Mouse (Mus musculus): ENCODE results near the gene Plppr5.

Plppr5 gene

DNA sequence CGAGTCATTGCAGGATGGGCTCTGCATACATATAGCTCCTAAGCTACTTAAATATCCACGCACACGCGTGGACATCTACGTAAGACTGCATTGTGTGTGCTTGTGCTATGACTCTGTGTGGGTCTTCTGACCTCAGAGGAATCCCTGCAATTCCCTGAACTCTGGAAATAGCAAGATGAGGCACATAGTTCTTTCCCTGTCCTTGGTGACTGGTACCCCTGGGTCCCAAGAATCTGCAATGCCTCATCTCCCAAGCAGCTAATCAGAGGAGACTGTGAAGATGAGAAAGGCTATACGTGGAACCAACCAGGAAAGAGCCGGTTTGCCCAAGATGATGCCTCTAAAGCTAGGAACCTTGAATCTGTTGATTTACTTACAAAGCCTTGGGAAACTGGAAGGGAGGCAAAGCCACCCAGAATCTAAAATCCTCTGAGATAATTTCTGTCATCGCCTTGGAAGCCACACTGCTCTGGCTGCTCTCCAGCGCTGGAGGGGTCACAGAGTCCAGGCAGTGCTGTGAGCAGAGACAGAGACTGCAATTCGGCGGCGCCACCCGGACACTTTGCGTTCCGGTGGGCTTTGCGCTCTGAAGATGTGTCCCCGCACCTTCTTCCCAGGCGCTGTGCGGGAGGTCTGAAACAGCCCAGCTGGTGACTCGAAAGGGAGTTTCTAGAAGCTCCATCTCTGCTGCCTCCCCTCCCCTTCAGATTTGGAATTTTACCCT lies at the start of gene Plppr5:
Gene Plppr5, plus strand, starts transcription at position 308 of the 724 bp plus-strand sequence.
- peak; percentile 4 for DNase-seq

DNA sequence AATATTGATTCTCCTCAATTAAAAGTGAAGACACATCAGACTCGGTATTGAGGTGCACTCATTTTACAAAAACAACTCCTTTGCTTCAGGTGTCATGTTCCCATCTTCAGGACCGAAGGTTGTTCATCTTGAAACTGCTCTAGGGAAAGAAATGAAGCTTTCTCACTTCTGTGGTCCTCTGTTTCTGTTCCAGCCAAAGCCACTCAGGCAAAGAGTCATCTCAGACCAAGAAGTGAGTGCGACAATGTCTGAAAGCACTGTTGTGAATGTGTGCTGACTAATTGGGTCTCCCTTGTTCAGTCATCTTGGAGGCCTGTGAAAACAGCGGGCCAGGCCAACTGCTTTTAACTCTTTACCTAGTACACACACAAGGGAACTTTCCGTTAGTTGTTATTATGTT lies 24.7 kb upstream of the Plppr5 start:
- DNase-seq = no peak

DNA sequence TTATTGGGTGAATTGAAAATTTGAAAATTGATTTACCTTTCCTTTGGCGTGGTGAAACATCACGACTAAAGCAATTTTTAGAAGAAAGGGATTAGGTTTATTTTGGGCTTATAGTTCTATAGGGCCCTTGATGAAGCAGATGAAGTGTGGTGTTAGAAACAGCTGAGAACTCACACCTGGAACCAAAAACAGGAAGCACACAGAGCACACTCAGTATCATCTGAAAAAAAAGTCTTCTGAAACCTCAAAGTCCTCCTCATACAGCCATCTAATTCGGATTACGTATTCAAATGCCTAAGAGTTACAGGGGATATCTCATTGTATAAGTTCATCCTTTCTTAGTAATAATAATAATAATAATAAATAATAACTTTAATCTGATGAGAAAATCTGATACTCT lies 24.1 kb upstream of the Plppr5 start:
- no peak for DNase-seq

DNA sequence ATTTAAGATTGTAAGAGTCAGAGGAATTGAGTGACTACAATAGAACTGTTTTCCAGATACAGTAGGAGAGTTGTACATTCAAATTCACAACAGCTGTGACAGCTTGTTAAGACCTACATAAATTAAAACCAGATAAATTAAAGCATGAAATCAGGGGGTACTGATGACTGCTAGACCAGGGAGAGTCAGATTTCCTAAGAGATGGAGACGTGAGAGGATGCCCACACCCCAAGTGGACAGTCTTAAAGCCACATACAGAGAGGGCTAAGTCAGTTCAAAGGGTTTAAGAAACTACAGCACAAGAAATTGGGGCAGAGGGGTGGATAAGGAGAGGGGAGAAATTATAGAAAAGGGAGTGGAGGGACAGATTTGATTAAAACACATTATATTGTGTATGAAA lies 17.7 kb upstream of the Plppr5 start:
- no peak for DNase-seq

DNA sequence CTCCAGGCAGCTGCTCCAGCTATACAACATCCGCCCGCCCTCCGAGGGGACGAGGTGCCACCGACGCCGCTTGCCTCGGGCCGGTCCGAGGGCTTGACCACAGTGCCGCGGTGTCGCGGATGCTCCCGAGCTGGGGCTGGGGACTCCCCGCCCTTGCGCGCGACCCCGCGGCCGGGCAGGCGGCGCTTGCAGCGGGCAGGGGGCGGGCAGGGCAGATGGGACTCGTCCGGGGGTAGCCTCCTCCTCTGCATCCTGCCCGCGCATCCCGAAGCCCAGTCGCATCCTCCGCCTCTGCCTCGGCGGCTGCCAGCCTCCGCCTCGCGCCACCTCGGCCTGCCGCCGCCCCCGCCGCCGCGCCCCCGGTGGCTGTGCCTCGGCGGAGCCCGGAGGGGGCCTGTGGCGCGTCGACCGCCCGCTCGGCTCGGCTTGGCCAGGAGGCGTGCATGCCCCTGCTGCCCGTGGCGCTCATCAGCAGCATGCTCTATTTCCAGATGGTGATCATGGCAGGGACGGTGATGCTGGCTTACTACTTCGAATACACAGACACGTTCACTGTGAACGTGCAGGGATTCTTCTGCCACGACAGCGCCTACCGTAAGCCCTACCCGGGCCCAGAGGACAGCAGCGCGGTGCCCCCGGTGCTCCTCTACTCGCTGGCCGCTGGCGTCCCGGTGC lies 754 bp downstream of the Plppr5 start:
- DNase-seq = peak; percentile 6

DNA sequence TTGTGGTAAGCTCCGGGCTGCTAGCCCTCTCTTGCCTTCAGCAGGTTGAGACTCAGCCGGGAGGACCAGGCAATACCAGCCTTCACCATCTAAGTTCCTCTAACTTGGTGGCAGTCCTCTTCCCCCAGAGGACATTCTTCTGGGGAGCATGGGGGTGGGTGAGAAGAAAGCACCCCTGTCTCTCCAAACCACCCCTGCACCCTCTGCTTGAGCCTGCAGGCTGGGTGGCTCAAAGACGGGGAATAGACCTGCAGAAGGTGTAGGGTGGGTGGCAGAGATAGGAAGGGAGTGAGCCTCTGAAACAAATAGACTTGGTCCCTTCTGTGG lies 1.3 kb downstream of the Plppr5 start:
- DNase-seq = no peak

DNA sequence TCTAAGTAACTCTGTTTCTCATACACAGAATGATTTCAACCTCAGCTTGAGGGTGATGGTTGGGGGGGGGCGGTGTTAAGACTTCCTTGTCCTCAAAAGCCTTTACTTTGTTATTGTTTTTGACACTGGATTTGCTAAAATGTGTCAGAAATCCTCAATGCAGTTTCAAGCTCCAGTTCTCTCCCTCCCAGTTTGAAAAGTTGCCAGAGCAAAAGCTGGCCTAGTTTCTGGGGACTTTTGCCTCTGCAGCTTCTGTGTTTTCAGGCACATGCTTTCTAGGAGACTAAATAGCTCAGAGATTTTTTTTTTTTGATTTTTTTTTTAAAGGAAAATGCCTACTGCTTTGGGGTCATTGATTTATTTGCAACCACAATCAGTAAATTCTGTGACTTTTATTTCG lies 2.7 kb downstream of the Plppr5 start:
- DNase-seq = peak; percentile 16

DNA sequence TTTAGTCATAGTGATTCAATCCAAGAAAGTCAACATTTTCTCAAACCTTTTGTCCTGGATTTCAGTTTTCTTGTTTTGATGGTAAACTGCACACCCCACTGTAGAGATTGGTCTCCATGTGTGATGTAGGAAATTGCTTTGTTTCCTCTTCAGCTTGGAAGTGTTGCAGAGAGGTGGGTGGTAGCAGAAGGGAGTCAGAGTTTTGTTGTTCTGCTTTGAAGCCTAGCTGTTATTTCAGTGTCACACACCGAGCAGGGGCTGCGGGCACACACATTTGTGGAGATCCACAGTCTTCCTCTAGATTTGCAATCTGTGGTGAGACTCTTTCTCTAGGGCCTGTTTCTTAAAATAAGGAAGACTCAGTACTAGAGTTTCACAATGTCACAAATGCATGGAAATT lies 8.0 kb downstream of the Plppr5 start:
- DNase-seq = no peak

DNA sequence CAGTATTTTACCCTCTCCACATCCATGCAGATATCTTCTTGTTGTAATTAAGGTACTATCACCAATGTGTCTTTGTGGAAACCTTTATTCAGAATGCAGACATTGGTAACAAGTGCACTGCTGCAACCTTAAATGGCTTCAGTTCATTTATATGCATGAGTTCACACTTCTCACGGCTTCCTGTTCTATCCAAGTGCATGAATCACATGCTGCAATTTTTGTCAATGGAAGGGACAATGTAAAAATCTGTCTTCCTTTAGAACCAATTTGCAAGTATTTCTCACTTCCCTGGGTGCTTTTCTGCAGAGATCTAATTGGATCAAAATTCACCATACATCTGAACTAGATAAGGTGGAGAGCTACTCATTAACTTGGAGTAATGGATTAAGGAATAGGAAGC lies 27.8 kb downstream of the Plppr5 start:
- no peak for DNase-seq

DNA sequence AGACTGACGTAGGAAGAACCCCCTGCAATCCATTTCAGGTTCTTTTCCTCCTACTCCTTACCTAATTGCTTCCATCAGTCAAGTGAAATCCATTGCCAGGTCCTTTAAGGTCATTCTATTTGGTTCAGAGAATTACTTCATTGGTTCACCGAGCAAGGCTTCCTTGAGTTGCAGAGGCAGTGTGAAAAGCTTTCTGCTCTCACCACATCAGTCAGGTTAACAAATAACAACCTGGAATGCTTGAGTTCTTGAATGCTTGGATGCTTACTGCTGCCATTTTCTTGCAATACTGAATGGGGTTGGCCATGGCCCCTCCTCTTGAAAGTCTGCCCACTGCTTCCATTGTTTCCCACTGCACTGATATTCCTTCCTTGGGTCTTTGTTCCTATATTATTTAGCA lies 28.8 kb downstream of the Plppr5 start:
- DNase-seq = no peak

DNA sequence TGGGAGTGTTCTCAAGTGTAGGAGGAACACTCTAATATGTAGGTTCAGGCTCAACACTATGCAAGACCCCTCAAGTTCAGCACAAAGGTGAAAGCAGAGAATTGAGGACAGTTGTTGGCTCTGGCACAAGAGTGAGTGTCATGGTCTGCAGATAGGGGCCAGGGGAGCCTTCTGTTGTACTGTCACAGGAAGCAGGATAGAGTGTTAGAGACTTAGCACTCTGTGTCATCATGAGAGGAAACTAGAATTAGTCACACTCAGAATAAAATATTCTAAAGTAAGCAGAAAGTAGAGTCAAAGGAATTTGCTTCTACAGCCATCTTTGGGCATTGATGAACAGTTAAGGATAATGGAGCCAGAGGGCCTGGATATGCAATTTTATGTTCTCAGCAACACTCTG lies 31.7 kb downstream of the Plppr5 start:
- DNase-seq = no peak

DNA sequence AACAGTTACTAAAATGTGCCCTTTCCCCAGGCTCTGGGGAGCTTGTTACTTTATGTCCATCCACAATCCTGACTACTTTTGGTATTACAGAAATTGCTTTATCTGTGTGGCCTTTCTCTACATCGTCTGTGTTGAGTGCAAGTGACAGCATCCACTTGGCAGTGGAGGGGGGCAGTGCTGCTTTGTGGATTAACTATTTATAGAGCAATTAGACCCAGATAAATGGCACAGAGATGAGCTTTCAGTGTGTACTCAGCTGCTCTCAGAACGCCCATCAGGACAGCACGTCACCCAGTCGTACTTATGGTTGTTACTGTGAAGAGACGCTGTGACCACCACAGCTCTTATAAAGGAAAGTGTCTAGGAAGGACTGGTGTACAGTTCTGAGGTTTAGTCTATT lies 36.8 kb downstream of the Plppr5 start:
- DNase-seq = no peak

DNA sequence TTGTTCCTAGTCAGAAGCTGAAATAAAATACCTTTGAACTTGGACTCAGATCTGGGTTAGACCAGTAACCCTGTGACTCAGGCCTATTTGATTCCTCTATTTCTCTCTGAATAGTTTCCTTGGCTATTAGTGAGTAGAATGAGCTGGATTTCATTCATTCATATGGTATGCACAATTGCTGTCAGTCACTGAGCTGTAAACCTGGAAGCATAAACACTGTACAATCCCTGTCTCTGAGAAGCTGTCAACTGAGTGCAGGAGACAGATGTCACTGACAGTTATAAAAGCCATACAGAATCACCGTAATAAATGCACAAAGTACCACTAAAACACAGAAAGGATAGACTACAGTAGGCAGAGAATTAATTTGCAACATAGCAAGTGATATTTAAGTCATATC lies 40.2 kb downstream of the Plppr5 start:
- DNase-seq = no peak

DNA sequence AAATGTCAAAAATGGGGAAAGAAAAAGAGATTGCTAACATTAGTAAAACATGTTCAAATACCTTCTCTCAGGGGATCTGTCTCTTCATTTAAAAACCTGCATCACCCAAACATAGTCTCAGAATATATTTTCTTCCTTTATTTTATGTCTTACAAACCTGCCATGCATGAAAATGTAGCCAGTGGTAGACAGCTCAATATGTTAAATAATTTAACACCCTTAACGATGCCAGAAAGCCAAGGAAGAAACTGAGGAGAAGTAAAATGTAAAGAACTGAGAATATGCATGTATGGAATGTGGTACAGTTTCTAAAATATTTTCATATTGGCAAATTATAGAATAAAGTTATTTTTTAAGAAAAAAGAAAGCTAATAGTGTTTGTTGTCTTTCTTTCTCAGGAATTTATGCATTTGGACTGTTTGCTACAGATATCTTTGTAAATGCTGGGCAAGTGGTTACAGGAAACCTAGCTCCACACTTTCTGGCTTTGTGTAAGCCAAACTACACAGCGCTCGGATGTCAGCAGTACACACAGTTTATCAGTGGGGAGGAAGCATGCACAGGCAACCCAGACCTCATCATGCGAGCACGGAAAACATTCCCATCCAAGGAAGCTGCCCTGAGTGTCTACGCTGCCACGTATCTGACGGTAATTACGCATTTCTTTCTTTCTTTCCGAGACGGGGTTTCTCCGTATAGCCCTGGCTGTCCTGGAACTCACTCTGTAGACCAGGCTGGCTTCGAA lies 50.8 kb downstream of the Plppr5 start:
- no peak for DNase-seq

DNA sequence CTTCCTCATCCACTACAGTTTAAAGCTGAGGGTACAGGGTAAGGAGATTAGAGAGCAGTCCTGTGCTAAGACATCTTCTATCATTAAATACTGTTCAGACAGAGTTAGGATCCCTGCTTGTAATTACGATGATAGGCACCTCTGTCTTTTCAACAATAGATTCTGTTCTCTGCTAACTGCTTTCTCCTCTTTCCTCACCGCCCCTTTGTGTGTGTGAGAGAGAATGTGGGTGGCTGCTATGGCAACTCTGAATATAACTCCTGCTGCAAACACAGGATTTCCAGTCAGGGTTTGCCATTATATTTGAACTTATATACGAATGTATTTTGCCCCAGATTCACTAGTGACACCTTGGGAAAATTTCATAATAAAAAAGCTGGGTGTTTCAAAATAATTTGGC lies 54.2 kb downstream of the Plppr5 start:
- DNase-seq = no peak

DNA sequence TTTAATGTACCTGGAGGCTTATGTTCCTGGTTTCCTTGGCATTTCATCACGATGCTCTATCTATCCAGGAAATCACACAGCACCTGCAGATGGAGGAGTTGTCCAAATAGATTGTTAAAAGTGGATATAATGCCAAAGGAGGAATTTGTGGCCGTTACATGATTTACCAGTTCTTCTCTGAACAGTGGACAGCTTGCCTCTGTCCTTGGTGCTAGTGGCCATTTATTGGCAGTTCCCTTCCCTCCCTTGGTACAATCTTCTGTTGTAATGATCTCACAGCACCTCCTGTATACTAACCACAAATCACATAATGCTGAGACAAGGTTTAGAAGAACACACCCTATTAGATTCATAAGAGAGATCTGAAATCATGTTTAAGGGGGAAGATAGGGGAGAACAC lies 55.7 kb downstream of the Plppr5 start:
- DNase-seq = no peak

DNA sequence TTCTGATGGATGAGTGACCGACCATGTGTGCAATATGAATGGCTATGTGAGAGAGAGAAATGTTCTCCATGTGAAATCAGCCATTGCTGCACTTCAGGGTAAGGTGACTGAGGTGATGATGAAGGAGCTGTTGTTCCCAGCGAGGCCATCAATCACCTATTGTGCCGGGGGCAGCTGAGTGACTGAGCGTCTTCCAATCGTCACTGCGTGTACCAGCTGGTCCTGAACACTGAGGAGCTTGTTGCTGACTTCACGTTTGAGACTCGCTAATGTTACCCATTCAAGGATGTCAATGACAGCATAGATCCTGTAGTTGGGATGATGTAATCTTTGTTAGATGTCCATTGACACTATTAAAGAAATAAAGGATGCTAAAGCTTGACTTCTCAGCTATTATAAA lies 74.0 kb downstream of the Plppr5 start:
- DNase-seq = no peak

DNA sequence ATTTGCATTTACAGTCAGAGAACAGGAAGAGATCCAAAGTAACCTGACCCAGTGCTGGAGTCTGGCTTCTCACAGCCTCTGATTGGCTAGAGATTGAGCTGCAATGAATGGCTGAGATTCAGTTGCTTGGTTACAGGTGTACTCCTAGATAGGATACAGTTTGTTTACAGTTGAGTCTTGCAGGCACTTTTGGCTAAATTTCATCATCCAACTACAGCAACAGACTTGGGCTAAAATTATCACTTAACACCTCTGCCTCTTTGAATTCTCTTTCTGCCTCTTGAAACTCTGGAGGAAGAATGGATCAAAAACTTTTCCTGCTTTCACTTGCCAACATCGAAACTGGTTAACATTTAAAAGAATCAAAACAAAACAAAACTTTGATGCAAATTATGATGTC lies 89.7 kb downstream of the Plppr5 start:
- no peak for DNase-seq

DNA sequence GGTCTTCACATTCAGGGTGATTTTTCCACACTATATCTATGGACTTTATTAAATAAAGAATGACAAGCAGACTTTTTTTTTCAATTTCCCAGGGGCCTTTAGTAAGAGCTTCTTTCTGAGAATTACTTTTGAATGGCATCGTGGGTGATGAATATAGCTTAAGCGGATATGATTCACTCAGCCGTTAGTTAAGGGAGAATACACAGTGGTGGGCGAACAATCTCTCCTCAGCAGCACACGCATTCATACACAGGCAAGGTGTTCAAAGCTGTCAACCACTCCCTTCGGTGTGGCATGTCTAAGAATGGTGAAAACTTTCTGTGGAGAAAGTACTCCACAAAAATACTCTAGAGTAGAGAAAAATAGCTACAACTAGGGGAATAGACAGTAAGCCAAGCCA lies 104.6 kb downstream of the Plppr5 start:
- no peak for DNase-seq

DNA sequence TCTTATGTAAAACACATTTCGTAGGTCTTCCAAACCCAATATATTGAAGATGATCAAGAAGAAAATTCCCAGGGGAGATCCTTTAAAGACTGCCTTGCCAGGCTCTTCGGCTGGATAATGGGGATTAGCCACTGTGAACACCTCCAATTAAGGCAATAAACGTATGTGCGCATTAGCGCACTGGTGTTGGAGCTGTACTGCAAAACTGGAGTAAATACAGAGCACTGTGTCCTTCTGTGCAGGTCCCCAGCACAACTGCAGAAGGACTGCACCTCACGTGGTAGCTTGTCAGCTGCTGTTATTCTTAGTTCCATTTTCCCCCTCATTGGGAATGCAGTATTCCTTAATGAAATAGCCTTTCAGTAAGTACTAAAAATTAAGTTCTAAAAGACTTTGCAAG lies 110.0 kb downstream of the Plppr5 start:
- DNase-seq = no peak

DNA sequence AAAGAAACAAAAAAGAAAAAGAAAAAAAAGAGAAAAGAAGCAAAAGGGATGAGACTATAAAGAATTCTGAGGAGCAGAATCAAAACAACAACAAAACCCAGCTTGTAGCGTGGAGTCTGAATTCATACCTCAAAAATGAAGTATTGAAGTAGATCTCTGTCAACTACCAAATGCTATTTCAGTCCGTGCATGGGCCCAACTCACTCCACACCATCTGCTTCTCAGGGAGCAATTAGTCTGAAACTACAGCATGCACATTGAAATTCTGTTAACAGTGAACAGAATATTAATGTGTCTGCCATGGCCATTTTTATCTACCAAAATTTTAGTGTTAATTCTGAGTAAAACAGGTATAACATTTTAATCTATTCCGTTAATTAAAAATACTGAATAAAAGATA lies 111.4 kb downstream of the Plppr5 start:
- DNase-seq = no peak

DNA sequence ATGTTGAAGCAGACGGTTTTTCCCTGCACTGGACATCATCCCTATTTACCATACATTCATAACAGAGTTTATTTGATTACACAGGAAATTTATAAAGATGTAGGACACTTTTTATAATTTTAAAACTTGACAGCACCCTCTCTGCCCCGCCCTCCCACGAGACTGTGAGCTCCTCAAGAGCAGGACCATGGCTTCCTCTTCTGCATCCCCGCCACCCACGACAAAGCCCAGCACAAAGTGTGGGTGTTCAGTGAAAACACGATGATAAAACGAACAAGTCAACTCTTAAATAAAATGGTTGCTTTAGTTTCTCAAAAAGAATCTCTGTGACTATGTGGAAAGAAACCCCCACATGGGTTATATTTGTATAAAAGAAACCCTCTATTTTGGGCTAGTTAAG lies 112.0 kb downstream of the Plppr5 start:
- DNase-seq = no peak

DNA sequence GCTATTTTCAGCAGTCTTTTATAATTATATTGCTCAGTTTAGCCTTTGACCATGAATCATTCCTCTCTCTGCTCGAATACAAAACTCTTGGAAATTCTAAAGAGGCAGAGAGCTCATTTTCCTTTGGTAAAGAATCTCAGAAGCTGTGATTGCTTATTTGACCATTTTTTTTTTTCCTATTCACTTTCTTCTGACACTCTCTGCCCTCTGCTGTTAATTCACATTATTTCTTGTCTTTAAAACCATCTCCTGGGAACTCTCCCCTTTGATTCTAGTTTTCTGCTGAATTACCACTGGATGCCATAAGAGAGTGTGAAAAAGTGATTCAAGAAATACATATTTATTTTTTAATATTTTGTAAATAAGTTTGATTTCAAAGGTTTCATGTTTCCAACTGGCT lies 120.1 kb downstream of the Plppr5 start:
- no peak for DNase-seq

DNA sequence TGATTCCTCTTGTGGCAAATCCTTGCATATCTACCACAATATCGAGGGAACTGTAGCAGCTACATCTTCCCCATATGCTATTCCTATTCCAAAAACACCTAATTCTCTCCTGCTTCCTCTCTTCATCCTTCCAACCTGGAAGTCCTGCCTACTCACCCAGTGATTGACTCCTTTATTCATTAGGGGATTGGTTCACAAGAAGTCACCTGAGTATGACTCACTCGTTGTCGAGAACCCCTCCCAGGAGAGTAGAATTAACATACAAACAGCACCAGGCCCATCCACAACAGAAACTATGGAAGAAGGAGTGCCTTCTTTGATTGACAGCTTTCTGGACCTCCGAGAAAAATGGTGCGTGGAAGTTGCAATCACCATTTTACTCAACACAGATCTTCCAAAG lies 121.7 kb downstream of the Plppr5 start:
- no peak for DNase-seq

Data from cerebellum, adult 9-11 months (tissue).